Mouse (Mus musculus) kidney, postnatal 36 days (tissue): ENCODE data around the gene Zbtb32.

Experiments
- DNase-seq, 2 experiments: peaks; one replicate each; pipeline ENCODE4 v3.0.0; 2021 to 2022; ENCODE audit warnings: mixed read lengths in 2 of 2

The Zbtb32 gene

GRCm38 (mm10) chr7:30598786-30599185, at the start of gene Zbtb32:
Zbtb32 (minus strand) TSS chr7:30598909.
- DNase-seq = no peak

GRCm38 (mm10) chr7:30639083-30639482, 40.4 kb upstream of the Zbtb32 start:
- no peak for DNase-seq

GRCm38 (mm10) chr7:30636395-30636794, 37.7 kb upstream of the Zbtb32 start:
- no peak for DNase-seq

- no peak for DNase-seq
Measured at GRCm38 (mm10) chr7:30635752-30636151, 37.0 kb upstream of the Zbtb32 start, which contains the start of gene Etv2. Etv2 (minus strand) TSS chr7:30635852.

GRCm38 (mm10) chr7:30634621-30635020, 35.9 kb upstream of the Zbtb32 start:
- peak; percentile 37 to 77 for DNase-seq

GRCm38 (mm10) chr7:30633762-30634412, 35.2 kb upstream of the Zbtb32 start:
- no peak for DNase-seq

GRCm38 (mm10) chr7:30629013-30629412, 30.3 kb upstream of the Zbtb32 start:
- no peak for DNase-seq

- DNase-seq = no peak
Measured at GRCm38 (mm10) chr7:30626647-30627046, 27.9 kb upstream of the Zbtb32 start.

- DNase-seq = peak; percentile 91 to 93
Measured at GRCm38 (mm10) chr7:30625530-30626384, 27.0 kb upstream of the Zbtb32 start, which contains the start of gene Cox6b1. Cox6b1 (minus strand) TSS chr7:30626151.

- peak; percentile 23 to 70 for DNase-seq
Measured at GRCm38 (mm10) chr7:30619202-30619601, 20.5 kb upstream of the Zbtb32 start.

GRCm38 (mm10) chr7:30618658-30619057, 19.9 kb upstream of the Zbtb32 start:
- DNase-seq = no peak

- DNase-seq = no peak
Measured at GRCm38 (mm10) chr7:30615049-30615760, 16.5 kb upstream of the Zbtb32 start.

- DNase-seq = no peak
Measured at GRCm38 (mm10) chr7:30614454-30614853, 15.7 kb upstream of the Zbtb32 start.

- peak; percentile 61 to 86 for DNase-seq
Measured at GRCm38 (mm10) chr7:30613529-30614112, 14.9 kb upstream of the Zbtb32 start.

GRCm38 (mm10) chr7:30612654-30613402, 14.1 kb upstream of the Zbtb32 start, which contains the start of gene Upk1a:
Upk1a (minus strand) TSS chr7:30612847.
- DNase-seq = no peak

GRCm38 (mm10) chr7:30610043-30610442, 11.3 kb upstream of the Zbtb32 start:
- DNase-seq = no peak

- no peak for DNase-seq
Measured at GRCm38 (mm10) chr7:30608476-30608875, 9.8 kb upstream of the Zbtb32 start.

GRCm38 (mm10) chr7:30607706-30608309, 9.1 kb upstream of the Zbtb32 start:
- peak; percentile 73 to 86 for DNase-seq

GRCm38 (mm10) chr7:30604944-30605343, 6.2 kb upstream of the Zbtb32 start:
- DNase-seq = no peak

- no peak for DNase-seq
Measured at GRCm38 (mm10) chr7:30604424-30604823, 5.7 kb upstream of the Zbtb32 start.

- DNase-seq = peak; percentile 69 to 75
Measured at GRCm38 (mm10) chr7:30602583-30602982, 3.9 kb upstream of the Zbtb32 start.

- DNase-seq = peak; percentile 59 to 67
Measured at GRCm38 (mm10) chr7:30600651-30601050, 1.9 kb upstream of the Zbtb32 start.
